Mouse (Mus musculus) CH12.LX (cell line): Measurements from ENCODE around the gene Ppard. TPM values are rescaled to one million over a fixed set of nuclear protein-coding genes. Genes with fewer than 3 reads are reported as not detected.

Experiments
- DNase-seq: peaks from one replicate; pipeline ENCODE4 v3.0.0-alpha.2; 2013; ENCODE audit errors: extremely low read depth
- H3K27ac ChIP-seq: 2 replicates; pipeline ENCODE4 v1.5.1; 2012; ENCODE audit warnings: low read depth, mild to moderate bottlenecking, control low read depth, moderate library complexity; ENCODE audit not compliant: insufficient read depth
- H3K27me3 ChIP-seq: replicated peaks from 2 replicates; pipeline ENCODE3; 2012; ENCODE audit warnings: inconsistent platforms
- H3K36me3 ChIP-seq, 2 experiments: replicated peaks in 1 of 2; 2 replicates each; pipeline versions ENCODE3 to v1.6.1; 2012; ENCODE audit warnings: inconsistent platforms in 1 of 2, low read length in 1 of 2, mild to moderate bottlenecking in 1 of 2, mixed read lengths in 1 of 2, moderate library complexity in 1 of 2; ENCODE audit not compliant: control insufficient read depth in 1 of 2, insufficient read depth in 1 of 2
- H3K4me1 ChIP-seq, 2 experiments: 2 replicates each; pipeline ENCODE4 v1.6.1; 2012; ENCODE audit warnings: inconsistent platforms in 1 of 2, moderate library complexity in 1 of 2; ENCODE audit not compliant: insufficient read depth in 2 of 2, control insufficient read depth in 1 of 2
- H3K4me2 ChIP-seq: 2 replicates; pipeline ENCODE4 v1.6.1; 2012; ENCODE audit warnings: low read depth, mild to moderate bottlenecking, control low read depth; ENCODE audit not compliant: poor library complexity, insufficient read depth, severe bottlenecking
- H3K4me3 ChIP-seq, 3 experiments: fragments of 150-350 bp in 1 of 3; sonication (generic) in 1 of 3; replicated peaks in 1 of 3; 2 replicates each; pipeline versions ENCODE3 to v1.5.1; 2011 to 2012; ENCODE audit warnings: low read depth in 2 of 3, low read length in 2 of 3, mild to moderate bottlenecking in 2 of 3, moderate library complexity in 2 of 3, control low read depth in 1 of 3, improper control_type of control experiment in 1 of 3, inconsistent platforms in 1 of 3, mixed read lengths in 1 of 3; ENCODE audit not compliant: poor library complexity in 1 of 3
- H3K79me2 ChIP-seq: replicated peaks from 2 replicates; pipeline ENCODE4 v1.6.1; 2012; ENCODE audit warnings: mild to moderate bottlenecking, moderate library complexity; ENCODE audit not compliant: control insufficient read depth, poor library complexity, insufficient read depth, severe bottlenecking; ENCODE audit errors: extremely low read depth
- H3K9ac ChIP-seq: 2 replicates; pipeline ENCODE4 v1.6.1; 2012; ENCODE audit warnings: low read depth, mild to moderate bottlenecking, control low read depth, moderate library complexity; ENCODE audit not compliant: insufficient read depth
- H3K9me3 ChIP-seq: replicated peaks from 2 replicates; pipeline ENCODE3; 2012; ENCODE audit warnings: low read length, inconsistent platforms, mixed read lengths
- BHLHE40 ChIP-seq: IDR thresholded peaks from 2 replicates; pipeline ENCODE4 v1.6.1; 2011; ENCODE audit warnings: mild to moderate bottlenecking, low read depth, low read length, improper control_type of control experiment
- CHD1 ChIP-seq: IDR thresholded peaks from 2 replicates; pipeline ENCODE4 v1.6.1; 2012; ENCODE audit warnings: low read depth, low read length, improper control_type of control experiment, inconsistent platforms
- CHD2 ChIP-seq: IDR thresholded peaks from 2 replicates; pipeline ENCODE4 v1.6.1; 2011; ENCODE audit warnings: low read length, improper control_type of control experiment
- E2F4 ChIP-seq: IDR thresholded peaks from 2 replicates; pipeline ENCODE4 v1.6.1; 2011; ENCODE audit warnings: low read depth, low read length, improper control_type of control experiment; ENCODE audit not compliant: insufficient replicate concordance
- ELF1 ChIP-seq: IDR thresholded peaks from 2 replicates; pipeline ENCODE4 v1.6.1; 2014; ENCODE audit warnings: low read depth, mild to moderate bottlenecking, inconsistent platforms, low read length, improper control_type of control experiment
- ETS1 ChIP-seq: conservative IDR thresholded peaks from 2 replicates; pipeline ENCODE4 v1.6.1; 2012; ENCODE audit warnings: low read depth, mild to moderate bottlenecking, inconsistent platforms, low read length, improper control_type of control experiment, moderate library complexity
- HCFC1 ChIP-seq: IDR thresholded peaks from 2 replicates; pipeline ENCODE4 v1.6.1; 2012; ENCODE audit warnings: low read depth, mild to moderate bottlenecking, inconsistent platforms, low read length, improper control_type of control experiment
- IRF4 ChIP-seq: IDR thresholded peaks from 2 replicates; pipeline ENCODE4 v1.6.1; 2014; ENCODE audit warnings: low read depth, mild to moderate bottlenecking, inconsistent platforms, low read length, improper control_type of control experiment
- JUND ChIP-seq: conservative IDR thresholded peaks from 2 replicates; pipeline ENCODE4 v1.6.1; 2011; ENCODE audit warnings: low read depth, low read length, improper control_type of control experiment
- MAZ ChIP-seq: IDR thresholded peaks from 2 replicates; pipeline ENCODE4 v1.6.1; 2012; ENCODE audit warnings: low read depth, mild to moderate bottlenecking, inconsistent platforms, low read length, improper control_type of control experiment, moderate library complexity
- MXI1 ChIP-seq: IDR thresholded peaks from 2 replicates; pipeline ENCODE4 v1.6.1; 2011; ENCODE audit warnings: mild to moderate bottlenecking, low read depth, low read length, improper control_type of control experiment
- NRF1 ChIP-seq: IDR thresholded peaks from 2 replicates; pipeline ENCODE4 v1.6.1; 2014; ENCODE audit warnings: low read depth, mild to moderate bottlenecking, inconsistent platforms, low read length, improper control_type of control experiment, moderate library complexity
- PAX5 ChIP-seq: IDR thresholded peaks from 2 replicates; pipeline ENCODE4 v1.6.1; 2012; ENCODE audit warnings: low read length, inconsistent platforms, mixed read lengths
- RAD21 ChIP-seq: IDR thresholded peaks from 2 replicates; pipeline ENCODE4 v1.6.1; 2011; ENCODE audit warnings: low read depth, mild to moderate bottlenecking, low read length, improper control_type of control experiment, moderate library complexity
- RCOR1 ChIP-seq: conservative IDR thresholded peaks from 2 replicates; pipeline ENCODE4 v1.6.1; 2012; ENCODE audit warnings: low read depth, mild to moderate bottlenecking, inconsistent platforms, low read length, improper control_type of control experiment
- SIN3A ChIP-seq: IDR thresholded peaks from 2 replicates; pipeline ENCODE4 v1.6.1; 2012; ENCODE audit warnings: low read length, improper control_type of control experiment, inconsistent platforms
- TCF12 ChIP-seq: IDR thresholded peaks from 2 replicates; pipeline ENCODE4 v1.6.1; 2014; ENCODE audit warnings: low read depth, mild to moderate bottlenecking, inconsistent platforms, low read length, improper control_type of control experiment
- ZC3H11A ChIP-seq: IDR thresholded peaks from 2 replicates; pipeline ENCODE4 v1.6.1; 2012; ENCODE audit warnings: low read depth, mild to moderate bottlenecking, inconsistent platforms, low read length, improper control_type of control experiment
- ZKSCAN1 ChIP-seq: IDR thresholded peaks from 2 replicates; pipeline ENCODE4 v1.6.1; 2012; ENCODE audit warnings: low read depth, inconsistent platforms, low read length, improper control_type of control experiment, borderline replicate concordance
- ZMIZ1 ChIP-seq: IDR thresholded peaks from 2 replicates; pipeline ENCODE4 v1.6.1; 2012; ENCODE audit warnings: low read depth, mild to moderate bottlenecking, inconsistent platforms, low read length, improper control_type of control experiment
- ZNF384 ChIP-seq: IDR thresholded peaks from 2 replicates; pipeline ENCODE4 v1.6.1; 2012; ENCODE audit warnings: low read depth, low read length, improper control_type of control experiment, inconsistent platforms
- dilution Hi-C: fragments of 300-500 bp; cut with MboI; formaldehyde crosslinking; loops from 2 replicates; pipeline ENCODE4 v1.14.3; 2020; ENCODE audit warnings: low sequenced_read_pairs; ENCODE audit not compliant: extremely low pct_unique_long_range_greater_than_20kb, extremely low pct_ligation_motif_present
- in situ Hi-C: fragments of 300-500 bp; cut with MboI; formaldehyde crosslinking; loops from 3 replicates; pipeline ENCODE4 v1.14.3; 2019; ENCODE audit warnings: low sequenced_read_pairs, low pct_ligation_motif_present, low pct_unique_long_range_greater_than_20kb, mixed read lengths
- polyA plus RNA-seq: library from polyadenylated mRNA; unstranded; fragments of >175 nt; gene quantifications from 2 replicates; pipeline ENCODE4 v1.2.1, GENCODE M21; 2012; ENCODE audit warnings: low read depth; ENCODE audit not compliant: insufficient read length
- total RNA-seq, 2 experiments: library from RNA; depleted of rRNA; stranded (reverse); fragments of 300-350 nt in 1 of 2; fragments of >200 nt in 1 of 2; gene quantifications; 2 replicates each; pipeline ENCODE4 v1.2.3; 2012 to 2014

The Ppard gene
- total and polyA plus RNA-seq, 3 experiments = 2.9 to 15.5 (median 7.3) TPM

- peaks cover 79% of the 10 kb centered on the region for H3K27me3 ChIP-seq
- no peak overlapping the region for H3K4me2 ChIP-seq
Observed at GRCm38 (mm10) chr17:28349264-28349880, 116.9 kb downstream of the Ppard start.

DNA sequence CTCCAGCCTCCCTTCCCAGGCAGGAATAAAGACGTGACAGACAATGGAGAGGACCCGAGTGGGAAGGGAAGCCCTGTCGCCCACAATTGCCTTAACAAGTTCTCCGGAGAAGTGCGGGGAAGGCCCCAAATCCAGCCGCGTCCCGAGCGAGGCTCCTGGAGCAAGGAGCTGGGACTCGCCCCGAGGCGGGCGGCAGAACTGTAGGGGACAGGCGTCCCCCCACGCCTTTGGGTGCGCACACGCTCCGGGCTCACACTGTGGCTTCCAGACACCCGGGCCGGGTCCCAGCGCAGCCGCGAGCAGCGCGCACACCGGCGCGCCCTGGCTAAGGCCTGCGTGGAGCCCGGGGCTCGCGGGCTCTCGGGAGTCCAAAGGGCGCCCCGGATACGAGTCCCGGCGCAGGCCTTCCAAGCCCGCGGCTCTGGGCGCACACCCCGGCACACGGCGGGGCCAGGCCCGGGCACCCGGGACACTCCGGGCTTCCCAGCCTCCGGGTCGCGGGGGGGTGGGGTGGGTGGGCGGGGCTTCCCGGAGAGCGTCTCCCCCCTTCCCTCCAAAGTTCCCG is 117.5 kb downstream of the Ppard start:
- Histone ChIP-seq H3K4me3 (peak overlapping the region in 1 of 3 experiments; percentile 53), H3K9ac (peak overlapping the region; percentile 36), H3K9me3 (peaks cover 6% of the 10 kb centered on the region), H3K4me1 (peaks cover 10 to 11% of the 10 kb centered on the region in 2 experiments; a peak in 3 of 4 replicates), H3K27ac (no peak overlapping the region), H3K4me2 (peak overlapping the region; percentile 97), H3K79me2 (no peaks in the 10 kb centered on the region), H3K36me3 (no peaks in the 10 kb centered on the region), H3K27me3 (peaks cover 79% of the 10 kb centered on the region)
- dilution Hi-C loops (no loop called here), in situ Hi-C loops (no loop called here)
- no peak for TF ChIP-seq RAD21
- no peak for TF ChIP-seq IRF4
- TF ChIP-seq MXI1 = no peak
- no peak for DNase-seq

More at GRCm38 (mm10) chr17:28349264-28349880, 116.9 kb downstream of the Ppard start:
- no peaks in the 10 kb centered on the region for H3K79me2 ChIP-seq
- H3K4me1 ChIP-seq = peaks cover 11 to 16% of the 10 kb centered on the region in 2 experiments; a peak in 3 of 4 replicates
- dilution Hi-C loops = no loop called here
- H3K4me3 ChIP-seq = no peak overlapping the region
- no peak overlapping the region for H3K27ac ChIP-seq
- in situ Hi-C loops = no loop called here
- no peak overlapping the region for H3K9ac ChIP-seq
- no peak for TF ChIP-seq ZNF384
- TF ChIP-seq RAD21 = no peak
- TF ChIP-seq JUND = no peak
- TF ChIP-seq ZMIZ1 = no peak
- no peak for TF ChIP-seq ETS1
- TF ChIP-seq CHD1 = no peak
- TF ChIP-seq RCOR1 = no peak
- no peak for TF ChIP-seq TCF12
- TF ChIP-seq PAX5 = no peak
- no peak for TF ChIP-seq CHD2
- no peak for TF ChIP-seq E2F4
- no peak for TF ChIP-seq ELF1
- no peak for TF ChIP-seq HCFC1
- TF ChIP-seq SIN3A = no peak
- no peak for TF ChIP-seq BHLHE40
- no peak for TF ChIP-seq ZC3H11A
- TF ChIP-seq ZKSCAN1 = no peak
- no peak for TF ChIP-seq NRF1
- TF ChIP-seq MAZ = no peak
- peaks cover 6% of the 10 kb centered on the region for H3K9me3 ChIP-seq
- no peaks in the 10 kb centered on the region for H3K36me3 ChIP-seq
- DNase-seq = no peak
